In the genomic region with DNA sequence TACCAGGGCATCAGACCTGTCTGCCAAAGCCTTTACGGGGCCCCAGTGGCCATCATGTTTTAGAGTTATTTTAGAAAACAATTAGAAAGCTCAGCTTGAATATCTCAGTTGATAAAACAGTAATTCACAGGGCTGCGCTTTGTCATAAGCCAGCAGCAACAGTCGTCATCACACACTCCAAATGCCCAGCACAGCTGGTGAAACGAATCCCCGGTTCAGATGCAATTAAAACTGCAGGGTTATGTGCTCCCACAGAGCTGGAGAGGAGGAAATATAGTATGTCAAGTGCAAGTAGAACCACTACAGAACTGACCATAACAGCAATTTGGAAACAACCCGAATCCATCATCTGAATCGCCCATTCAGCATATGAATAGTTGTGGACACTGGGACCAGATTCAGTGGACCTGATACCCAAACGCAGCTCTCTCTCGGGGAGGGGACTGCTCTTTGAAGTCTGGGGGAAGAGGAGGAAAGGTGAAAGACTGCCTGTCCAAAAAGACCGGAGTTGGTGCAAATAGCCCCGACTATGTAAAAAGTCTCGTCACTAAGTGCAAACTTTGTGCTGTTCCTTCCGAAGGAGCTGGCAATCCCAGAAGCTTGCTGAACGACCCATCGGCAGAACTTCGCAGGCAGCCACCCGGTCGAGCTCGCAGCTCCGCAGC, we compare ENCODE assay signal across 8 mouse cellular contexts. TPM values are rescaled to one million over a fixed set of nuclear protein-coding genes. Genes with fewer than 3 reads are reported as not detected.
DNase-seq lines count a peak whose midpoint lies in the region; ATAC-seq and TF ChIP-seq lines count a peak whose summit lies in the region.

No protein-coding gene starts in this region.

- no peak for ATAC-seq in heart, embryonic 15.5 days (replicated peaks; ENCODE audit: insufficient number of reproducible peaks, insufficient read depth, low FRiP score, low read depth)
- 0 out of 2 replicates have a peak, but pooled peaks have one; percentile 7 for ATAC-seq in liver, embryonic 11.5 days (replicated peaks; ENCODE audit: low FRiP score)

- no peaks in the 10 kb centered on the region for H3K9me3 ChIP-seq in heart, embryonic 15.5 days (replicated peaks)
- no peaks in the 10 kb centered on the region for H3K9me3 ChIP-seq in ES-E14 (ENCODE audit: control insufficient read depth, insufficient read depth, low read depth, low read length)
- no peaks in the 10 kb centered on the region for H3K9me3 ChIP-seq in forebrain, embryonic 10.5 days
- no peaks in the 10 kb centered on the region for H3K9me3 ChIP-seq in liver, embryonic 11.5 days (ENCODE audit: control insufficient read depth, low read length)

- 1% methylated on average over 20 of the region's 20 CpGs for WGBS in heart, embryonic 15.5 days
- WGBS in forebrain, embryonic 10.5 days, result 9% methylated on average over 20 of the region's 20 CpGs
- WGBS in liver, embryonic 11.5 days, result 7% methylated on average over 20 of the region's 20 CpGs

- H3K4me1 ChIP-seq in heart, embryonic 15.5 days (replicated peaks), result peaks cover 14% of the 10 kb centered on the region
- no peaks in the 10 kb centered on the region for H3K4me1 ChIP-seq in ES-E14 (ENCODE audit: control insufficient read depth in 2 of 2, insufficient read depth in 2 of 2, low read length in 2 of 2, poor library complexity in 1 of 2)
- H3K4me1 ChIP-seq in forebrain, embryonic 10.5 days, result peaks cover 14% of the 10 kb centered on the region
- peaks cover 21% of the 10 kb centered on the region for H3K4me1 ChIP-seq in liver, embryonic 11.5 days (replicated peaks; ENCODE audit: control insufficient read depth, insufficient read depth, low read length)

- in situ Hi-C loops in ES-E14 (cut with MboI; ENCODE audit: low sequenced_read_pairs in 2 of 2, unreplicated experiment in 2 of 2), result no loop called here

- H3K4me2 ChIP-seq in heart, embryonic 15.5 days, result peak overlapping the region; percentile 91
- H3K4me2 ChIP-seq in liver, embryonic 11.5 days, result peak overlapping the region; percentile 93

- intact Hi-C loops in heart, postnatal 10 days (cut with DNase I), result loop anchor here (1.0 kb wide), 1 partner anchor 26 kb away; a partner anchor contains a TSS
- intact Hi-C loops in left cerebral cortex, postnatal 10 days (cut with DNase I), result no loop called here

- H3K9ac ChIP-seq in heart, embryonic 15.5 days, result peak overlapping the region; percentile 76
- H3K9ac ChIP-seq in ES-E14 (ENCODE audit: insufficient read depth, low read depth, low read length, poor library complexity, severe bottlenecking), result peak overlapping the region; percentile 74
- H3K9ac ChIP-seq in liver, embryonic 11.5 days (ENCODE audit: low read depth, low read length), result peak overlapping the region; percentile 90

- peak overlapping the region; percentile 87 for H3K27ac ChIP-seq in heart, embryonic 15.5 days
- H3K27ac ChIP-seq in ES-E14 (ENCODE audit: insufficient read depth, low read depth, low read length, poor library complexity, severe bottlenecking), result no peak overlapping the region
- H3K27ac ChIP-seq in forebrain, embryonic 10.5 days, result peak overlapping the region; percentile 90
- peak overlapping the region; percentile 90 for H3K27ac ChIP-seq in liver, embryonic 11.5 days (ENCODE audit: low read depth, low read length)

- H3K27me3 ChIP-seq in heart, embryonic 15.5 days, result no peaks in the 10 kb centered on the region
- H3K27me3 ChIP-seq in forebrain, embryonic 10.5 days (ENCODE audit: poor library complexity, severe bottlenecking), result no peaks in the 10 kb centered on the region
- H3K27me3 ChIP-seq in liver, embryonic 11.5 days (replicated peaks; ENCODE audit: control insufficient read depth, insufficient read depth, low read length), result no peaks in the 10 kb centered on the region

- H3K4me3 ChIP-seq in heart, embryonic 15.5 days, result peak overlapping the region; percentile 68
- peak overlapping the region; percentile 78 to 93 for H3K4me3 ChIP-seq in ES-E14 (ENCODE audit: insufficient read depth in 1 of 2, low read depth in 1 of 2, low read length in 2 of 2, poor library complexity in 1 of 2, severe bottlenecking in 1 of 2)
- H3K4me3 ChIP-seq in forebrain, embryonic 10.5 days, result peak overlapping the region; percentile 71
- peak overlapping the region; percentile 86 for H3K4me3 ChIP-seq in liver, embryonic 11.5 days (ENCODE audit: low read depth, low read length)

- peaks cover 12% of the 10 kb centered on the region for H3K36me3 ChIP-seq in heart, embryonic 15.5 days
- no peaks in the 10 kb centered on the region; the same call in 1 of the 2 replicates for H3K36me3 ChIP-seq in ES-E14 (ENCODE audit: control insufficient read depth, insufficient read depth, low read length, poor library complexity, severe bottlenecking)
- peaks cover 17% of the 10 kb centered on the region for H3K36me3 ChIP-seq in forebrain, embryonic 10.5 days (replicated peaks)
- peaks cover 5% of the 10 kb centered on the region for H3K36me3 ChIP-seq in liver, embryonic 11.5 days (ENCODE audit: control insufficient read depth, insufficient read depth, low read length)

- DNase-seq in heart, postnatal 10 days, result no peak
- DNase-seq in ES-E14 (ENCODE audit: low read depth, low spot score), result peak; percentile 8
- DNase-seq in forebrain, embryonic 10.5 days (ENCODE audit: extremely low spot score, low spot score), result no peak
- DNase-seq in liver, embryonic 11.5 days (ENCODE audit: low spot score), result no peak
- DNase-seq in adipocyte (ENCODE audit: low spot score), result no peak
- DNase-seq in left cerebral cortex, postnatal 10 days (ENCODE audit: extremely low spot score in 1 of 2, low spot score in 2 of 2), result no peak
- no peak for DNase-seq in cerebellum, postnatal 36 days

TF ChIP-seq in ES-E14, 5 proteins besides CTCF, POLR2A, EP300 and RAD21:
- no peak for TF ChIP-seq ZNF384 (IDR thresholded peaks at IDR 0.05; ENCODE audit: low read depth, low read length)
- no peak for TF ChIP-seq ZC3H11A (IDR thresholded peaks at IDR 0.05; ENCODE audit: borderline replicate concordance, low read depth, low read length)
- no peak for TF ChIP-seq HCFC1 (IDR thresholded peaks at IDR 0.05; ENCODE audit: borderline replicate concordance, insufficient read depth, low read length)
- no peak for TF ChIP-seq MAFK (IDR thresholded peaks at IDR 0.05; ENCODE audit: insufficient read depth, low read depth, low read length)
- TF ChIP-seq CHD2 (IDR thresholded peaks at IDR 0.05; ENCODE audit: low read depth, low read length), result no peak

RNA-seq across cellular contexts. Expression of a gene that starts 0.6 kb away (rescaled TPM):
- 10.7 and 11.2 TPM in 2 replicates for polyA plus RNA-seq in heart, embryonic 15.5 days (2015; fragmentation: Nextera tagmentation; extraction: Ambion mirVana)
- 1 to 10 TPM; 4.1 to 4.6 TPM for total RNA-seq in heart, postnatal 10 days (2021)
- total RNA-seq in ES-E14 (2012; rRNA removed), result 3.7 and 4.5 TPM in 2 replicates
- polyA plus RNA-seq in forebrain, embryonic 10.5 days (2016; fragmentation: Nextera tagmentation; extraction: Ambion mirVana), result 9.9 and 10.5 TPM in 2 replicates
- polyA plus RNA-seq in liver, embryonic 11.5 days (2014; fragmentation: Nextera tagmentation; extraction: Ambion mirVana), result 4.2 and 5.6 TPM in 2 replicates
- 1 to 10 TPM; 2.6 to 2.7 TPM for total RNA-seq in left cerebral cortex, postnatal 10 days (2021)

RNA-seq across cellular contexts. Expression of a gene that starts 26.1 kb away (rescaled TPM):
- polyA plus RNA-seq in heart, embryonic 15.5 days (2015; fragmentation: Nextera tagmentation; extraction: Ambion mirVana), result 9.4 and 13.8 TPM in 2 replicates
- total RNA-seq in heart, postnatal 10 days (2021), result 1 to 10 TPM; 4.2 to 5.4 TPM
- 8.9 and 13.3 TPM in 2 replicates for total RNA-seq in ES-E14 (2012; rRNA removed)
- 36.2 and 40.1 TPM in 2 replicates for polyA plus RNA-seq in forebrain, embryonic 10.5 days (2016; fragmentation: Nextera tagmentation; extraction: Ambion mirVana)
- 16.2 and 17.7 TPM in 2 replicates for polyA plus RNA-seq in liver, embryonic 11.5 days (2014; fragmentation: Nextera tagmentation; extraction: Ambion mirVana)
- total RNA-seq in left cerebral cortex, postnatal 10 days (2021), result 10 to 100 TPM; 11.3 to 11.5 TPM
